Comparison of ENCODE assay signal across 14 mouse cellular contexts in genomic region chr8:84008362-84008761, GRCm38 (mm10). TPM values are rescaled to one million over a fixed set of nuclear protein-coding genes. Genes with fewer than 3 reads are reported as not detected.
DNase-seq lines count a peak whose midpoint lies in the region; TF ChIP-seq lines count a peak whose summit lies in the region.
"Had no signal": no experiment of that assay in that cellular context is flagged by ENCODE, and none has a peak within 500 bp of the region (broad histone marks: within the 10 kb centered on the region; RNA-seq: fewer than 3 reads in every experiment).

No protein-coding gene starts in this region.

- H3K4me3 ChIP-seq in layer of hippocampus, adult 2 months = no peak overlapping the region
- H3K4me3 ChIP-seq in C2C12 (ENCODE audit: insufficient read depth, poor library complexity, severe bottlenecking) = no peak overlapping the region
- H3K4me3 ChIP-seq: embryonic facial prominence, embryonic 15.5 days; intestine, embryonic 15.5 days had no signal

- no peak overlapping the region for H3ac ChIP-seq in C2C12 (ENCODE audit: control insufficient read depth, insufficient read length, low read depth)

- peaks cover 3% of the 10 kb centered on the region for H3K27me3 ChIP-seq in C2C12 (ENCODE audit: control insufficient read depth, insufficient read depth, insufficient read length)

- H3K79me2 ChIP-seq in C2C12 (ENCODE audit: control insufficient read depth, insufficient read depth) = no peaks in the 10 kb centered on the region

- DNase-seq in adrenal gland, postnatal 10 days = peak; percentile 28
- no peak for DNase-seq in adrenal gland, adult 18-20 months (ENCODE audit: low spot score in 2 of 2)
- DNase-seq in layer of hippocampus, adult 2 months (ENCODE audit: low spot score in 2 of 2) = no peak
- DNase-seq in layer of hippocampus, adult 18-20 months (ENCODE audit: low spot score in 2 of 2) = no peak
- DNase-seq in embryo, embryonic 11 days = peak; percentile 57
- DNase-seq in cerebellum, adult 11 months = no peak
- no peak for DNase-seq in thymus, postnatal 25 days
- DNase-seq: cerebellum, adult 2 months; layer of hippocampus, adult 9-11 months; lung, postnatal 4 days had no signal

- peak; percentile 35 for TF ChIP-seq CTCF in layer of hippocampus, adult 2 months (conservative IDR thresholded peaks at IDR 0.05)
- TF ChIP-seq CTCF in C2C12 (IDR thresholded peaks at IDR 0.05; ENCODE audit: control insufficient read depth, insufficient read depth, insufficient read length) = peak; percentile 21

- H3K79me3 ChIP-seq in C2C12 (ENCODE audit: low read depth) = no peaks in the 10 kb centered on the region

- H3K27ac ChIP-seq in layer of hippocampus, adult 2 months = no peak overlapping the region
- H3K27ac ChIP-seq: embryonic facial prominence, embryonic 15.5 days; intestine, embryonic 15.5 days had no signal

- no peaks in the 10 kb centered on the region for H3K36me3 ChIP-seq in C2C12 (ENCODE audit: control insufficient read depth, insufficient read depth)
- H3K36me3 ChIP-seq: embryonic facial prominence, embryonic 15.5 days; intestine, embryonic 15.5 days had no signal

TF ChIP-seq in C2C12, 6 proteins besides CTCF, POLR2A, EP300 and RAD21:
- TF ChIP-seq MYOG (IDR thresholded peaks at IDR 0.05; ENCODE audit: control insufficient read depth, extremely low read depth, insufficient read length) = no peak
- TF ChIP-seq MAX (IDR thresholded peaks at IDR 0.05) = no peak
- no peak for TF ChIP-seq CEBPB (IDR thresholded peaks at IDR 0.05; ENCODE audit: low read depth)
- no peak for TF ChIP-seq MYOD1 (IDR thresholded peaks at IDR 0.05; ENCODE audit: control insufficient read depth, insufficient read length, low read depth)
- TF ChIP-seq USF1 (IDR thresholded peaks at IDR 0.05; ENCODE audit: low read depth) = no peak
- no peak for TF ChIP-seq FOSL1 (IDR thresholded peaks at IDR 0.05; ENCODE audit: insufficient read depth, low read length, poor library complexity, severe bottlenecking)

RNA-seq across cellular contexts. Expression of gene 2210011C24Rik, which starts 3.6 kb away (rescaled TPM):
- total RNA-seq in adrenal gland, postnatal 10 days (2021) = under 1 TPM in 1 of 2 experiments, not detected in 1; 0.24 TPM
- total RNA-seq in adrenal gland, adult 18-20 months (2021) = not detected
- total RNA-seq in layer of hippocampus, adult 2 months (2021) = 1 to 10 TPM in 1 of 2 experiments, not detected in 1; 1.1 TPM
- total RNA-seq in layer of hippocampus, adult 18-20 months (2021) = 1 to 10 TPM in 1 of 2 experiments, under 1 TPM in 1; 0.63 to 2.0 TPM
- 1.5 TPM for polyA plus RNA-seq in C2C12 (2012; fragmentation: generic; extraction: Trizol)
- total RNA-seq: adrenal gland, postnatal 36 days had no signal

RNA-seq across cellular contexts. Expression of gene 1700067K01Rik, which starts 7.1 kb away (rescaled TPM):
- total RNA-seq in adrenal gland, postnatal 10 days (2021) = under 1 TPM; 0.48 to 0.60 TPM
- total RNA-seq in adrenal gland, adult 18-20 months (2021) = under 1 TPM; 0.54 to 0.96 TPM
- total RNA-seq in layer of hippocampus, adult 2 months (2021) = under 1 TPM; 0.66 to 0.82 TPM
- total RNA-seq in layer of hippocampus, adult 18-20 months (2021) = under 1 TPM; 0.50 to 0.61 TPM
- 0.12 TPM for polyA plus RNA-seq in C2C12 (2012; fragmentation: generic; extraction: Trizol)

RNA-seq across cellular contexts. Expression of gene Samd1, which starts 10.9 kb away (rescaled TPM):
- 10 to 100 TPM; 40.8 to 41.6 TPM for total RNA-seq in adrenal gland, postnatal 10 days (2021)
- total RNA-seq in adrenal gland, adult 18-20 months (2021) = 10 to 100 TPM; 28.2 to 30.3 TPM
- total RNA-seq in layer of hippocampus, adult 2 months (2021) = 10 to 100 TPM; 40.7 to 41.2 TPM
- 10 to 100 TPM; 42.1 to 44.4 TPM for total RNA-seq in layer of hippocampus, adult 18-20 months (2021)
- polyA plus RNA-seq in C2C12 (2012; fragmentation: generic; extraction: Trizol) = 69.7 TPM

RNA-seq across cellular contexts. Expression of gene Palm3, which starts 12.9 kb away (rescaled TPM):
- total RNA-seq in adrenal gland, postnatal 10 days (2021) = under 1 TPM; 0.57 to 0.70 TPM
- under 1 TPM; 0.33 to 0.38 TPM for total RNA-seq in adrenal gland, adult 18-20 months (2021)
- total RNA-seq in layer of hippocampus, adult 2 months (2021) = 1 to 10 TPM; 2.8 TPM
- 1 to 10 TPM; 3.5 to 4.1 TPM for total RNA-seq in layer of hippocampus, adult 18-20 months (2021)
- 3.5 TPM for polyA plus RNA-seq in C2C12 (2012; fragmentation: generic; extraction: Trizol)

RNA-seq across cellular contexts. Expression of gene Il27ra, which starts 34.0 kb away (rescaled TPM):
- 1 to 10 TPM; 5.3 to 6.9 TPM for total RNA-seq in adrenal gland, postnatal 10 days (2021)
- 1 to 10 TPM; 1.7 to 1.9 TPM for total RNA-seq in adrenal gland, adult 18-20 months (2021)
- total RNA-seq in layer of hippocampus, adult 2 months (2021) = 1 to 10 TPM; 2.0 TPM
- total RNA-seq in layer of hippocampus, adult 18-20 months (2021) = 1 to 10 TPM; 1.6 to 1.9 TPM
- 0.49 TPM for polyA plus RNA-seq in C2C12 (2012; fragmentation: generic; extraction: Trizol)

Comparison
In these comparisons a context has a peak if more than half of its experiments do, and no peak if none do; other contexts are left out.
1. DNase-seq: peak in adrenal gland, postnatal 10 days (single experiment) and embryo, embryonic 11 days (single experiment); none in adrenal gland, adult 18-20 months (0 of 2), layer of hippocampus, adult 2 months (0 of 2), layer of hippocampus, adult 18-20 months (0 of 2), cerebellum, adult 11 months (single experiment) and thymus, postnatal 25 days (single experiment).